Mouse (Mus musculus): ENCODE measurements around the gene Id2. TPM values are rescaled to one million over a fixed set of nuclear protein-coding genes. Genes with fewer than 3 reads are reported as not detected.

Id2 gene
- total RNA-seq, 2 experiments from 2014 or later: 1.6 to 2.0 TPM

DNA sequence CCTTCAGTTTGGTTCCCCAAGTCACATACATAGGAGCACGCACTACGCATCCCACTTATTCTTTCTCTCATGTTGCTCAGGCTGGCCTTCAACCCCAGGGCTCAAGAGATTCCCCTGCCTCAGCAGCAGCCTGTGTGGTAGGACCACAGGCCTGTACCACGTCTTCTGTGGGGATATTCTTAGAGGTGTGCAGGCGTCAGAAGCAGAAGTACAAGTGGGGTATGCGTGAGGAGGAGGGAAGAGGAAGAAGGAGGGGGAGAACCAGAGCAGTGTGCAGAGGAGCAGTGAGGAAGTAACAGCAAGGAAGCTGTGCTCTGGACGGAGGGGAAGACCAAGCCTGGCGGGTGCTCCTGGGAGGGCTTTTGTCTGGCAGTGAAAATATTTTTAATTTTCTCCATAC, 42.4 kb downstream of the Id2 start:
- Histone ChIP-seq H3K4me3 (no peak overlapping the region), H3K27ac (no peak overlapping the region)
- no peak for TF ChIP-seq CTCF (IDR thresholded peaks at IDR 0.05)
- DNase-seq: no peak
- intact Hi-C loops (cut with DNase I): no loop called here

DNA sequence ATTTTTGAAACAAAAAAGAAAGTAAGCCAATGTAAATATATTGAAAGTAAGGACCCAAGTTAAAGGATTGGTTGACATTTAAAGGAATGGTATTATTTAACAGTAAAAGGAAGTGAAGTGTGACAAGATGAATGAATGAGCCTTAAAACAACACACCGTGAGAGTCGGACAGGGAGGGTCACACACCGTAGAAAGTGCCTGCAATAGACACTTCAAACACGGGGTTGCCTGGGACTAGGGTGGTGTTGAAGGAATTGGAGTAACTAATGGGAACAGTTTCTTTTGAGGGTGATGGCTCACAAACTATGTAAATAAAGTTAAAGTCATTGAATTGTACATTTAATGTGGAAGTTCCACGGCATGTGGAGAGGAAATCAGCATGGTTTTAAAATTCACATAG, 47.7 kb downstream of the Id2 start:
- no peak for DNase-seq
- H3K27ac ChIP-seq: peak overlapping the region; percentile 78
- H3K4me3 ChIP-seq: no peak overlapping the region
- intact Hi-C loops (cut with DNase I): no loop called here
- no peak for TF ChIP-seq CTCF (IDR thresholded peaks at IDR 0.05)

DNA sequence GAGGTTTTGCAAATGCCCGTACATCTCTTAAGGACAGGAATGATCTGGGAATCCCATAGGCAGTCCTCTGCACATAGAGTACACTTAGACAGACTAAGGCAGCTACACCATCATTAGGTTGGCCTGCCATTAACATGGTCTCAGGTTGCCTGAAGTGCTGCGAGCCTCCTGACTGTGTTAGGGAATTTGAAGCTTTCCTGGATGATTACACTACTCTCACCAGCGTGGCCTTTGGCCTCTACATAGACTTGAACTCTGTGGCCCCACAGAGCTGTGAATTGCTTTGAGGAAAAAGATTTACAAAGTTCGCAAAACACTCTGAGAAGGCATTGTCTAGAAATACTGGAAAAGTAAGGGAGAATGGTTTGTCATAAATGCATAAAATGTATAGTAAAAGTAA, 52.4 kb downstream of the Id2 start:
- intact Hi-C loops (cut with DNase I): no loop called here
- Histone ChIP-seq H3K27ac (no peak overlapping the region), H3K4me3 (no peak overlapping the region)
- no peak for DNase-seq
- no peak for TF ChIP-seq CTCF (IDR thresholded peaks at IDR 0.05)

DNA sequence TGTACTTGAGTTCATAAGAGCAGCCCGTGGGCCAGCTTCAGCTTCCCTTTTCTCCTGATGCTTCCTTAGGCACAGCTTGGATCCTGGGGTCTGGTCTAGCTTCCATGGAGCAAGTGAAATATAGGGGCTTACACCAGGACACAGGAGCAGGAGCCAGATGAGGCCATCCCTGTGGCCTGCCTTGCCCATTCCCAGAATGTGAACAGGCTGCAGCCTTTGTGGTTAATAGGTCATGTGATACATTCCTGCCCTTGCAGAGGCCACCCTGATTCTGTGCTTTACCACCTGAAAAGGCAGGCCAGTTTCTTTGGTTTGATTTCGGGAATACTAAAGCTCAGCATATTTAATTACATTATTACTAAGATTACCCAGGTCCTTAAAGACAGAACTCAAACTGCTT, 52.9 kb downstream of the Id2 start:
- Histone ChIP-seq H3K27ac (no peak overlapping the region), H3K4me3 (no peak overlapping the region)
- intact Hi-C loops (cut with DNase I): no loop called here
- TF ChIP-seq CTCF (IDR thresholded peaks at IDR 0.05): no peak
- no peak for DNase-seq

Other genes with a start within 250 kb of the Id2 start
- 10 to 100 TPM; 51.3 to 56.5 TPM for gene Kidins220, start 122.2 kb downstream of the Id2 start, total RNA-seq (2021)